In genomic region chr15:18511606-18512005, GRCm38 (mm10) we compare ENCODE assay signal across 6 mouse cellular contexts.
"Had no signal": no experiment of that assay in that cellular context is flagged by ENCODE, and none has a peak within 500 bp of the region (broad histone marks: within the 10 kb centered on the region; RNA-seq: fewer than 3 reads in every experiment).

No protein-coding gene starts in this region.

- DNase-seq: kidney, adult 2 months; kidney, postnatal 25 days; liver, embryonic 13.5 days; lung, embryonic 14.5 days; thymus, adult 2 months; thymus, postnatal 25 days had no signal
